Mouse (Mus musculus): ENCODE measurements around the gene Cyp19a1. TPM values are rescaled to one million over a fixed set of nuclear protein-coding genes. Genes with fewer than 3 reads are reported as not detected.

The Cyp19a1 gene
- not detected in 2 replicates for polyA plus RNA-seq (2015; fragmentation: Nextera tagmentation; extraction: Ambion mirVana)

DNA sequence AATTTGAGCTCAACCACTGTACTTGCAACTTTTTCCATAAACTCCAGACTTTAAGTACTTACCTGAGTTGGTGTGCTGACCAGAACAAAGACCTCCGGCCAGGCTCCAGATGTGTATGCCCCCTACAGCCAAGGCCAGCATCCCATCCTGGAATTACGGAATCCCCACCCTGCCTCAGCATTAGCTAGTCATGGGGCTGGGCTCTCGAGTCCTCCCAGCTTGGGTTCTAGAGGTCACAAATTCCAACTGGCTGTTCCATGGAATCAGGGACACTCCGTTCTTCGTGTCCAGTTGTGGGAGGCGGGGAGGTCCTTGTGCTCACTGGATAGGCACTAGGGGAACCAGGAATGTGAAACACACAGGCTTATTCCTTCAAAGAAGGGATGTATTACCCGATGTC, at the start of gene Cyp19a1:
Gene Cyp19a1 (minus strand): TSS at position 101 of the 400 bp plus-strand sequence.

GRCm38 (mm10) chr9:54286331-54286987, 18.5 kb upstream of the Cyp19a1 start, which contains the start of gene Gldn:
Gene Gldn (plus strand): TSS chr9:54286486.

Other genes with a start within 250 kb of the Cyp19a1 start
- 0.08 and 0.11 TPM in 2 replicates for gene Tnfaip8l3, start 199.7 kb downstream of the Cyp19a1 start, polyA plus RNA-seq (2015; fragmentation: Nextera tagmentation; extraction: Ambion mirVana)
- gene Gldn, start 18.4 kb upstream of the Cyp19a1 start, polyA plus RNA-seq (2015; fragmentation: Nextera tagmentation; extraction: Ambion mirVana) = 0.10 and 0.14 TPM in 2 replicates
- gene Dmxl2, start 233.5 kb upstream of the Cyp19a1 start, polyA plus RNA-seq (2015; fragmentation: Nextera tagmentation; extraction: Ambion mirVana) = 2.4 and 2.5 TPM in 2 replicates